Mouse (Mus musculus): Measurements from ENCODE around the gene Chchd3.

Gene Chchd3

GRCm38 (mm10) chr6:32936794-32937193, 123.3 kb downstream of the Chchd3 start:
- no peak for DNase-seq (ENCODE audit: extremely low spot score, low read depth, low spot score)

- DNase-seq (ENCODE audit: extremely low spot score, low read depth, low spot score): no peak
Measured at GRCm38 (mm10) chr6:32936365-32936764, 123.7 kb downstream of the Chchd3 start.

GRCm38 (mm10) chr6:32935576-32935975, 124.5 kb downstream of the Chchd3 start:
- no peak for DNase-seq (ENCODE audit: extremely low spot score, low read depth, low spot score)

- no peak for DNase-seq (ENCODE audit: extremely low spot score, low read depth, low spot score)
Measured at GRCm38 (mm10) chr6:32931106-32931770, 128.8 kb downstream of the Chchd3 start.

- DNase-seq (ENCODE audit: extremely low spot score, low read depth, low spot score): no peak
Measured at GRCm38 (mm10) chr6:32922391-32922790, 137.7 kb downstream of the Chchd3 start.

GRCm38 (mm10) chr6:32920091-32920490, 140.0 kb downstream of the Chchd3 start:
- DNase-seq (ENCODE audit: extremely low spot score, low read depth, low spot score): no peak

- no peak for DNase-seq (ENCODE audit: extremely low spot score, low read depth, low spot score)
Measured at GRCm38 (mm10) chr6:32910692-32911091, 149.4 kb downstream of the Chchd3 start.

GRCm38 (mm10) chr6:32899061-32899460, 161.0 kb downstream of the Chchd3 start:
- DNase-seq (ENCODE audit: extremely low spot score, low read depth, low spot score): no peak

GRCm38 (mm10) chr6:32894100-32894499, 166.0 kb downstream of the Chchd3 start:
- DNase-seq (ENCODE audit: extremely low spot score, low read depth, low spot score): no peak

- DNase-seq (ENCODE audit: extremely low spot score, low read depth, low spot score): no peak
Measured at GRCm38 (mm10) chr6:32890726-32891125, 169.3 kb downstream of the Chchd3 start.

- DNase-seq (ENCODE audit: extremely low spot score, low read depth, low spot score): no peak
Measured at GRCm38 (mm10) chr6:32888894-32889529, 171.0 kb downstream of the Chchd3 start.

GRCm38 (mm10) chr6:32878586-32878985, 181.5 kb downstream of the Chchd3 start:
- DNase-seq (ENCODE audit: extremely low spot score, low read depth, low spot score): no peak

GRCm38 (mm10) chr6:32874176-32874575, 185.9 kb downstream of the Chchd3 start:
- DNase-seq (ENCODE audit: extremely low spot score, low read depth, low spot score): no peak

- no peak for DNase-seq (ENCODE audit: extremely low spot score, low read depth, low spot score)
Measured at GRCm38 (mm10) chr6:32872805-32873204, 187.3 kb downstream of the Chchd3 start.

GRCm38 (mm10) chr6:32850960-32851359, 209.1 kb downstream of the Chchd3 start:
- DNase-seq (ENCODE audit: extremely low spot score, low read depth, low spot score): no peak

- DNase-seq (ENCODE audit: extremely low spot score, low read depth, low spot score): no peak
Measured at GRCm38 (mm10) chr6:32848974-32849373, 211.1 kb downstream of the Chchd3 start.

- DNase-seq (ENCODE audit: extremely low spot score, low read depth, low spot score): no peak
Measured at GRCm38 (mm10) chr6:32845463-32845862, 214.6 kb downstream of the Chchd3 start.

GRCm38 (mm10) chr6:32837939-32838301, 222.1 kb downstream of the Chchd3 start:
- no peak for DNase-seq (ENCODE audit: extremely low spot score, low read depth, low spot score)

- DNase-seq (ENCODE audit: extremely low spot score, low read depth, low spot score): no peak
Measured at GRCm38 (mm10) chr6:32837165-32837938, 222.7 kb downstream of the Chchd3 start.

- no peak for DNase-seq (ENCODE audit: extremely low spot score, low read depth, low spot score)
Measured at GRCm38 (mm10) chr6:32823856-32824620, 236.0 kb downstream of the Chchd3 start.

- DNase-seq (ENCODE audit: extremely low spot score, low read depth, low spot score): no peak
Measured at GRCm38 (mm10) chr6:32818961-32819360, 241.1 kb downstream of the Chchd3 start.

Data from hindlimb bud, embryonic 11.5 days (tissue).